Mouse (Mus musculus) Muller cell, postnatal 12 days (primary cell): ENCODE data around the gene 4930590J08Rik.
A peak's percentile ranks its signal among the peaks of the same experiment; 100 is the strongest.

Experiments used
- DNase-seq: peaks from one replicate; pipeline ENCODE4 v3.0.0-alpha.2; 2015; ENCODE audit errors: inconsistent ontology term

The 4930590J08Rik gene

DNA sequence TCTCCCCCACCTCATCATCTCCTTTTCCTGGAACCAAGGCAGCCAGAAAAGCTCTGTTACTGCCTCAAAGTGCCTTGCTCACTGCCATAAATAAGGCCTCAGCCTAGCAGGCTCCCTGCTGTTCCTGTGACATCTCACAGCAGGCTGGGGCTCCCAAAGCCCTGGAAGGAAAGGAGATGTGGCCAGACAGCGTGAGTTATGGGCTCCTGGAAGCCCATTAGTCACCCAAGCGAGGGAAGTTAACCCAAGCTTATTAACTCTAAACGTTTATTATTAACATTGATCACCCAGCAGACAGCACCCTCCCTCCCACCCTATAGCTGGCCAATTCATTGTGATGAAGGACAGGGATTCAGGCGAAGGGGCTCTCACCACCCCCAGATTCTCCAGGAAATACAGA is 60.8 kb downstream of the 4930590J08Rik start:
- DNase-seq: no peak

DNA sequence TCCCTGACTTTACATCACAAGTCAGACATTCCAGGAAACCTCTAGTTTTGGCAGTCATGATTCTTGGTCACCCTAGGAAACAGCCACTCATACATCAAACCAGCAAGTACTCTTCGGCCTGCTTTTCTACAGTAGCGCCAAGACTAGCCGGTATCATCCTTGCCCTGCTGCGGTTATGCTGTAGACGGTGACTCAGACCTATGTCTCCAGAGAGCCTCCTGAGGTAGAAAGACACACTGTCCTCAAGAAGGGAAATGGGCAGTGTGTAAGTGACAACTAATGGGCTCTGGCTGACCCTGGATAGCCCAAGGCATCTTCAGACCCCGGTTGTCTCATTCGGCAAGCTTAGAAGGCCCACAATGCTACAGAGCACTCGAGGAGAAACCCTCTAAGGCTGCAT is 62.5 kb downstream of the 4930590J08Rik start:
- DNase-seq: no peak

DNA sequence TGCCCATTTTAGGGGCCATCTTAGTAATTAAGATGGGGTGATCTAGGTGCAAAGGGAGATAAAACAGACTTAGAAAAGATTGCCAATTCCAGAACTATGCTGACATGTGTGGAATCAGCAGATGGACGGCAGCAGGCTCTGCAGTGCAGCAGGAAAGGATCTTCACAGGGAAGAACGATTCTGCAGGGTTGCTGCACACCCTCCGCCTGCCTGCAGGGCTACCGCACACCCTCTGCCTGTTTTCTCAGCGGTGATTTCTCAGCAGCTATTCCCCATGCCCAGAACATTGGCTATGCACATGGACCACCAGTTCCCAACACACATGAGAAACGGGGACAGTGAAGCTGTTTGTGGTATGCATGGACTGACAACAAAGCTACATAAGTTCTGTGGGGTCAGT is 63.4 kb downstream of the 4930590J08Rik start:
- no peak for DNase-seq

DNA sequence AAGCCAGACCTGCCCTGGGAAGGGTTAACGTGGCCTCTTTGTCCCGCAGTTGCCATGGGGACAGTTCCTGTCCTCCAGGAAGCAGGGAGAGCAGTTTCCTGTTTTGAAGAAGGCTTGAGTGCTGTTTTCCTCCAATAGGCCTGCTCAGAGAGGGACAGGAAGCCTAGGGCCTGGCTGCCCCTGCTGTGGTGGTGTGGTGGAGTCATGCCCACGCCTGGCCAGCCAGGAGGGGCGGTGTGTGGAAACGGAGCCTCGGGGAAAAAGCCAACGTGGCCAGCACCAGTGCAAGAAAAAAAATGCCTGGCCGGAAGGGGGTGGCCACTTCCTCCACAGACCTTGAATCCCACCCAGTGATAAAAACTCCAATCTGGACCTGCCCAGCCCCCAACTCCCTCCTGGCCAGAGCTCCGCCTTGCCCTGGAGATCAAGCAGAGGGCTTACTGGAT is 69.6 kb downstream of the 4930590J08Rik start:
- DNase-seq: no peak

DNA sequence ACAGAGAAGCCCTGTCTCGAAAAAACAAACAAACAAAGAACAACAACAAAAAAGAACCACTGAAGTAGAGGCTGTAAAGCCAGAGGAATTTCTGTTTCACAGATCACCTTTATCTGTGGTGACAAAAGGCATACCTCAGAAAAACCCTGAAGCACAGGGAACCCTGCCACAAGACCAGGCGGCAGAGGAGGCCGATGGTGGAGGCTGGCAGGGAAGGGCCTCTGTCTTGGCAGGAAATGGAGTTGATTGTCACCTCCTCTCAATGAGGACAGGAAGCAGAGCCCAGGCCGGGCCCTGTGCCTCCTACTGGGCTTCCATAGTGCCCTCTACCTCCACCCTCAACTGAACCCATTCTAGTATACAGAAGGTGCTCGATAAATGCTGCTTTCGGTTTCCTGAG is 71.4 kb downstream of the 4930590J08Rik start:
- no peak for DNase-seq

DNA sequence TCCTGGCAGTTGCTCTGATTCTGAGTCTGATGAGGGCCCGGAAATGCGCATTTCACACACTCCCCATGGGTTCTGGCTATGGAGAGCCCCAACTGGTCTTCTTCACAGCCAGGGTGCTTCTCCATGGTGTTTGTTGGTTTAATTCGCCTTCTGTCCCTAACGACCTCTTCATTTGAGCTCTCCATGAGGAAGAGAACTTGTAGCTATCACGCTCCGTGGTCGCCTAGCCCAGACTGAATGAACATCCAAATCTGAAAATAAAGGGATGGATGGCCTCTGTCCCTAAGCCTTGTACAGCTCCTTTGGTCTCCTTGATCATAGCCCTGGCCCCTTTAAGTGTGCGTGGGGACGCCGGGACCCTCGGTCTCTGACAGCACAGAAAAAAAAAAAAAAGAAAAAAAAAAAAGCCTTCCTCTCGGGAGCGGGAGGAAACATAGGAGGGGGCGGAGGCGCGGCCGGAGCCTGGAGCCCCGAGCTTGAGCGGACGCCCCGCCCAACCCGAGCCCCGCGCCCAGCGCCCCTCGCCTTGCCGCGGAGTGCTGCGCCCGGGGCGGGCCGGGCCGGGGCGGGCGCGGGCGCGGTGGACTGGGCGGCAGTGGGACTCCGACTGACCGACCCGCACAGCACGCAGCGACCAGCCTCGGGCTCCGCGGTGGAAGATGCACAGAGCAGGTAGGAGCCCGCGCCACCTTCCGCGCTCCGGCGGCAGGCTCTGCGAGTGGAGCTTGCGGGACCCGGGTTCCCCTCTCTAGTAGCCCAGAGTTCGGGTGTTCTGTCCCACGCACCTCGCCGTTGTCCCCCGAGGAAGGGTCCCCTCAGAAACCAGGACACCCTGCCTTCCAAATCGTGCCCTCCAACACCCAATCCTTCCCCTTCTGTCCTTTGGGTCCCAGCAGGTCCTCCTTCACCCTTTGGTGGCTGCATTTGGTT is 76.0 kb downstream of the 4930590J08Rik start, which contains the start of gene Fgd5:
Gene Fgd5, plus strand, starts transcription at position 508 of the 930 bp plus-strand sequence.
- DNase-seq: peak; percentile 20

DNA sequence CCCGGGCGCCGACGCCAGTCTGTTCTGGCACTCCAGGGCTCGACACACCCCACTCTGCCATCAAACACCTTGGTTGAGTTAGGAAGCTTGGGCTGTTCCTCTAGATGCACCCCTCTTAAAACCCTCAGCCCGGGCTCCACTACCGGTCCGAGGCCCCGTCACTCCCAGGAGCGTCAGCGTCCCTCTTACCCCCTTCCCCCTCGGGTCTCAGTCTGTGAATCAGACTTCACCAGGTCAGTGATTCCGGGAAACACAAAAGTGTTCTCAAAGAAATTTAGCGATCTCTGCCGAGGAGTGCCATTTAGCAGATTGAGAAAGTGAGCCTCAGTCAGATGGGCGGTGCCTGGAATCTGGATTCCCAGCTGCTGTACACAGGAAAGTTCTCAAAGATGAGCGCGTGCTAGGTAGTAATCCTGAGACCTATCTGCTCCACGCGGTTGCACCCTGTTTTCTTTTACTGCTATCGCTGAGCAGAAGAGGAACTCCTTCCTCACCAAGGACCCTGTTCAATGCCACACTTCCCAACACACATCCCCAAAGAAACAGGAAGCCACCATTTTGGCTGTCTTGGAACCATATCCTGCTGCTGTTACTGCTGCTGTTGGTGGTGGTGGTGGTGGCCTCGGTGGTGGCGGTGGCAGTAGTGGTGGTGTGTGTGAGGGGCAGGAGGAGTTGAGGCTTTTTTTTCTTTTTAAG is 76.8 kb downstream of the 4930590J08Rik start:
- no peak for DNase-seq

DNA sequence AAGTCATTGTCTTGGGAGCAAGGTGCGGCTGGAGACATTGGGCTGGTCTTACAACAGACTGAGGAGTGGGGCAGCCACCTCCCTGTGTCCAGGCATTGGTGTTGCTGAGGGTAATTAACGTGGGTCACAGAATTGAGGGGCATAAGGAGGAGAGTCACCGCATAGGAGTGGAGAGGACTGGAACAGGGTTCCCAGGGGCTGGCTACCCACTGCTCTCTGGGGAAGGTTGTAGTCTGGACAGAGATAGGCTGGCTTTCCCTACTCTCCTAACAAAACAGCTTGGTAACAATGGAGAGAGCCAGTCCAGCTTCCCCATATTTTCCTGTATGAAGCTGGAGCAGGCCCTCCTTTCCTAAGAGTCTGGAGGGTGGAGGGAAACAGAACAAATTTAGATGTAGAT is 77.4 kb downstream of the 4930590J08Rik start:
- DNase-seq: no peak

DNA sequence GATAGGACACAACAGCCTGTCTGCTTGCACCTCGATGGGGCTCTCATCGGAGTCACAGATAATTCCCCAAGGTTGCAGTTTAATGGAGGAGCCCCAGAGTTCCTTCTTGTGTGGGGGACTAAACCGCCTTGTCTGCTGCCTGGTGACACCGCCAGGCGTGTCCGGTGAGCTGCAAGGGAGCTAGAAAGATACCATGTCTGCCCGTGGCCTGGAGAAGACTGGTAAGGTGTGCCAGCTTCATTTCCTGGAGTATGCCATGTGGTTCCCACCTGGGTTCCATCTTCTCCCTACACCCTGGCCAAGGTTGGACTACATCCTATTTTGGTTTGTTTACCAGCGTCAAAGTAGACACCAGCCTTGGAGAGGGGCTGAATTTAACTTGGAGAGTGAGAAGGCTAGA is 87.5 kb downstream of the 4930590J08Rik start:
- no peak for DNase-seq

DNA sequence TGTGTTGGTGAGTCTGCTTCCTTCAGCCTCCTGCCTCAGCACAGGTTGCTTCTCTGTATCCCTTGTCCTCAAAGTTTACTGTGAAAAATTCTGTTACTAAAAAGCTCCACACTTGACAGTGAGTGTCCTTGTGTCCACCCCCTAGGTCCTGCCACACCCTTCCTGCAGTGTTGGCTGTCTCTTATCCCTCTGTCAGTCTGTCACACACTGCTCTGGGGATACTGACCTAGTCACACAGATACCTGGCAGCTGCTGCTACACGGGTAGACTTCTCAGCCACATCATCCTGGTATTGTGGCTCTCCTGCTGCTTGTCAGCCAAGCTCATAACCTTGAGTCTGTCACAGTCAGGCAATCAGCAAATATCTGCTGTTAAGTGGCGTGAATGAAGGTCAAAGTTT is 90.2 kb downstream of the 4930590J08Rik start:
- no peak for DNase-seq

DNA sequence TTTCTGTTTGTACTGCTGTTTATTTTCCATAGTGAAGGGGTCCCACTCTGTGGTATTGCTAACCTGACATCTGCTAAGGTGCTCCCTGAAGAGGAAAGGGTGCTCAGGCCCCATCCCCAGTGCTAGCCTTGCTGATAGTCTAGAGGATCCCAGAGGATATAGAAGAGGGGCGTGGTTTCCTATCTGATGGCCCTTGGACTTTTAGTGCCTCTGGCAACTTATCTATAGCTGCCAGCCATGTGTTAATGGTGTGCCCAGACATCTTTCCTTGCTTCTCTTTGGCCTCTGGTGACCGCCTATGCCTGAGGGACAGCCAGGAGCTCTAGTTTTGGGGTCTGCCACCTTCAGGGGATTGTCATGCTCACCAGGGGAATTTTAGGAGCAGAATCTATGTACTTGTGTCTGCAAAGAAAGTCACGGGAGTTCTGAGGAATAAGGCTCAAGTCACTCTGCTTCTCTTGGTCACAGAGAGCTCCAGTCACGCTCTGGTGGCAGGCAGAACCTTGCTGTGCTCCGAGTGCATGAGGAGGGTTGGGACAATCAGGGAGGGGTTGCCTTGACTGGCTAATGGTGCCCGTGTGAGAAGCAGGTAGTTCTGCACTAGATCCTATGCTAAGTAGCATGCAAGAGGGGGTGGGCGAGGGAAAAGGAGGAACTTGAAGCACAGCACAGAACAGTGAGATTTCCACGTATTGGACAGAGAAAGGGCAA is 91.3 kb downstream of the 4930590J08Rik start:
- no peak for DNase-seq

DNA sequence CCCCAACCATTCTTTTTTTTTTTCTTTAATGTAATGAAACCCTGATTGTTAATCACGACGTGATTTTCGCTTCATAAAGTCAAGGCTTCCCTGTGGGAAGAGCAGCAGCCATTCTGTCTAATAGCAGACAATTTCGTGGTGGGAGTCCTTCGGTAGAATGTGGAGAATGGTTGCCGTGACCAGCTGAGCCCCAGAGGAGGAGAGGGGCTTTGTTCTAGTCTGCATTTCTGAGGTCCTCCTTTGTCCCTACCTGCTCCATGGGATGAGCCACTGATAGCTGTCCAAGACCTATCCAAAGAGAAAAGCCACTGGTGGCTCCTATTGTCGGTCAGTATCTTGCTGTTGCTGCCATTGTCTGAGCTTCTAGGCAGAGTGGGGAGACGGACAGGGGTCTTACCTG is 93.5 kb downstream of the 4930590J08Rik start:
- no peak for DNase-seq
